Mouse (Mus musculus): ENCODE measurements around the gene Dusp22.

Gene Dusp22

GRCm38 (mm10) chr13:30669277-30669676 lies 9.5 kb downstream of the Dusp22 start:
- no peak for DNase-seq (ENCODE audit: extremely low spot score, low spot score)

DNA sequence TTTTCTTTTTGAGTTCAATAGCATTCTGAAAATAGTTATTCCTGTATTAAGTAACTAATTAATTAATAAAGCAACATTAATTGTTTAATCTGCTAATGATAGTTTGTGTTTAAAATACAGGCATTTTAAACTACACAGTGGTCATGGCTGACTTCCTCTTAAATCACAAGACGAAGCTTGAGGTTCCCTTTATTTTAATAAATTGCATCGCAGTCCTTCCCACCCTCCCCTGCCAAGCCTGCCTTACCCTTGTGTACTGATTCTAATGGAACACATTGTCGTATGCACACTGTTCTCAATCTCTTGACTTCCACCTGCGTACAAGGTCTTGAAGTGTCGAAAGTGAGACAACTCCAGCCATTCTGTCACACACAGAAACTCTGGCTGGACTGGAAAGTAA lies 14.1 kb downstream of the Dusp22 start:
- DNase-seq (ENCODE audit: extremely low spot score, low spot score), result no peak

DNA sequence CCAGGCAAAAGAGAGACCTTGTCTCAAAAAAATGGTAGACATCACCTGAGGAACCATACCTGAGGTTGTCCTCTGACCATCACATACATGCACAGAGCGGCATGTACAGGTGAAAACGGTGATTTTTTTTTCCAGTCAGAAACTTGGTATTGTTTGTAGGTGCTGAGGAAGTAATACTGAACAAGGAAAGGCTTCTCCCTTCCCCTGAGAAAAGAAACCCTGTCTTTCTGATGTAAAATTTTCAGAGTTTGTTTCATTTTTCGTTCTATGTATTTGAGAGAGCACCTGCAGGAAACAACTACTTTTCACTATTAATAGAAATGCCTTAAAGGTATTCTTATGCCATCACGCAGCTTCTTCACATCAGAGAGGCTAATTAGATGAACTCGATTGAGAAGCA lies 19.0 kb downstream of the Dusp22 start:
- no peak for DNase-seq (ENCODE audit: extremely low spot score, low spot score)

- no peak for DNase-seq (ENCODE audit: extremely low spot score, low spot score)
Observed at GRCm38 (mm10) chr13:30681866-30682265, 22.1 kb downstream of the Dusp22 start.

- DNase-seq (ENCODE audit: extremely low spot score, low spot score), result no peak
Observed at GRCm38 (mm10) chr13:30682328-30682727, 22.5 kb downstream of the Dusp22 start.

- DNase-seq (ENCODE audit: extremely low spot score, low spot score), result no peak
Observed at GRCm38 (mm10) chr13:30684614-30685122, 24.9 kb downstream of the Dusp22 start.

DNA sequence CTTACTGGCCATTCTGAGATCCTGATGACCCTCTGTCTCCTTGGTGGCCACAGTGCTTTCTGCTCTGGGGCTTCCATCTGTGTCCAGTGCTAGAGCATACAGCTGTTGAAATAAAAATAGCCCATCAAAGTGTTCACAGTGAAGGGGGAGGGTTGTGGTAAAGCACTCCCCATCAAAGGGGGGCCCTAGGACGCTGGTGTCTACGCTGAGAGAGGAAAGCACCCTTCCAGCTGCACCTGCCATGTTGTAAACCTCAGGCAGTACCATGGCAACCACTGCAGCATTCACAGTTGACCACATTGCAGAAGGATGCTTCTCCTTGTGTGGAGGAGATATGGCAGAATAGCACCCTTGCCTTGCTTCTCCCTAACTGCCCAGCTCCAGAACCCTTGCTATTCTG lies 26.2 kb downstream of the Dusp22 start:
- no peak for DNase-seq (ENCODE audit: extremely low spot score, low spot score)

DNA sequence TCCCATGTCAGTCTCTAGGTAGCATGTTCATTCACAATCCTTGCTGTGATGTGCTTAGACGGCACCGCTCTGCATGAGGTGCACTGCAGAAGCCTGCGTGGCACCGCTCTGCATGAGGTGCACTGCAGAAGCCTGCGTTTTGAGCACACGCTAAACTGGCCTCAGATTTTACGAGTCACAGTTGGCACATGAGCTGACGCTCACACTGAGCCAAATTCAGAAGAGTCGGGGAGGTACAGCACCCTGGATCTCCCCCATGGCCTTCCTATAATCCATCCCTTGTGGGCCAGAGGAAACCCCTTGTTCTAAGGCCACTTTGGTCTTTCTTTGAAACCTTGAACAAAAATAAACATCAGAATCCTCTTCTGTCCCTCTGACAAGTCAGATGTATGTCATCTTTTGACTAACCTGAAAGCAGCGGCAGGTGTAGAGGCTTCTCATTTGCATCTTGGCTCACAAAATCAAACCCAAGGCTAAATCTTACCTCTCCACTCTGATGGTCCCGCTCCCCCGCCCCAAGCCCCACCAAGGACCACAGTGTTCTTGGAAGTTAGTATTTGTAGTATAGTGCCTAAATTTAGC lies 28.3 kb downstream of the Dusp22 start:
- DNase-seq (ENCODE audit: extremely low spot score, low spot score), result no peak

- no peak for DNase-seq (ENCODE audit: extremely low spot score, low spot score)
Observed at GRCm38 (mm10) chr13:30689475-30689874, 29.7 kb downstream of the Dusp22 start.

DNA sequence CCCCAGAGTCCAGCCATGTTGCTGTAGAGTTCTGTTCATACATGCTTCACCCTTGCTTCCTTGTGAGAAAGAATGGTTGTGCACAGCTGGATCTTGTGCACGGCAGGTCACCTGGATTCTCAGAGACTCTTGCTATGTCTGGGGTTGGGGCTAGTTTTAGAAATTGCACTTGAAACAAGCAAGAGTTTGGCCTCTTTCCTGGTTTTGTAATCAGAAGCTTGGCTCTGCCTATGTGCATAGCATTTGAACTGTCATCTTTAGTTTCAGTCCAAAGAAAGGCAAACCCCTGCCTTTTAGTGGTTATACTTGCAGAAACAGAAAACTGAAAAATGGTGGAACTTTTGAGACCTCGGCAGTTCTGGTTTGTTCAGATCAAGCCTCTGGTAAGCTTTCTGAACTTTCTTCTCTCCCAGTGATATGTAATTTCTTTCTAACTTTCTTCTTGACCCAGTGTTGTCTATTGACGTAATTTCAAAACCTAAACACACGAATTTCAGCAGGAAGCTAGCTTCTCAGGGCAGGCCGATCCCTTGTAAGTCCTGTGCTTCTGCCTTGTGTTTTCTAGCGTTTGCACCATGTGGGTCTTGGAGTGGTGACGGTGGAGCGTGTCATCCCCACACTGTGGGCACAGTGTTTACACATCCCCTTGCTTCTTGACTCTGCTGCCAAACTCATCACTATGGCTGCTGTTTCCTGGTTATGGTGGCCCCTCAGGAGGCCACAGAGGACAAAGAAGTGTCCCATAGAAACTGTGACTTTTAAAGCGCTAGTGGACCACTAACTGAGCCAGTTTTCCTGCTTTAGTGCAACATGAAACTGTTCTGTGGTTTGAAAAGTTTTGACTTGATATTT lies 31.9 kb downstream of the Dusp22 start:
- DNase-seq (ENCODE audit: extremely low spot score, low spot score), result no peak

- no peak for DNase-seq (ENCODE audit: extremely low spot score, low spot score)
Observed at GRCm38 (mm10) chr13:30692644-30693385, 33.0 kb downstream of the Dusp22 start.

DNA sequence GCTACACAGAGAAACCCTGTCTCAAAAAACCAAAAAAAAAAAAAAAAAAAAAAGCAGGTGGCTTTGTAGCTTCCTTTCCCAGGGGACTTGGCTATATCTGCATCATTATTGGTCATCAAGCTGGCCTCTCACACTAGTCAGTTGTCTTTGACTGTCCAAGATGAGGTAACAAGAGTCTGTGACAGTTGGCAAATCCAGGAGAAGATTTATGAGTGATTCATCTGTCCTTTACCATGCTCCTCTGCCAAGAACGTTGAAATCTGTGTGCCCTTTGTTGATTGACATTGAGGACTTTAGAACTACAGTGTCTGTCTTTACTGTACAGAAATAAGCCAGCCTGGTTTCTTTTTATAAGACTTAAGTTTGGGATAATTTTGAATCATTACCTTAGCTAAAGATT lies 35.4 kb downstream of the Dusp22 start:
- no peak for DNase-seq (ENCODE audit: extremely low spot score, low spot score)

- no peak for DNase-seq (ENCODE audit: extremely low spot score, low spot score)
Observed at GRCm38 (mm10) chr13:30695890-30696289, 36.1 kb downstream of the Dusp22 start.

DNA sequence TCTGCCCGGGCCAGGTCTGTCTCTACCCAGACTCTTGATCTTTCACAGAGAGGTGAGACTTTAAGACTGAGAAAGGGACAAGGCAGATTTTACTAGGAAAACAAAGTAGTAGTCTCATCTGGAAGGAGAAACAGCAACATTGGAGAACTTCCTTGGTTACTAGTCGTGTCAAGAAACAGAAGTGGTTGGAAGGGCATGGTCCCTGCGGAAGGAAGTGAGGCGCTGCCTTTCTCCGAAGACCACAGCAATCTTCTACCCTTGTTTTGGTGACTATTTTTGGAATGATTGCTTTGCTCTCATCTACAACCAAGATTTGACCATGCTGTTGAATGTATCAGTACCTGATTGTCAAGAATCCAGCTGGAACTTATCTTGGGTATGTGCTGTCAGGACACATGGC lies 38.1 kb downstream of the Dusp22 start:
- DNase-seq (ENCODE audit: extremely low spot score, low spot score), result no peak

DNA sequence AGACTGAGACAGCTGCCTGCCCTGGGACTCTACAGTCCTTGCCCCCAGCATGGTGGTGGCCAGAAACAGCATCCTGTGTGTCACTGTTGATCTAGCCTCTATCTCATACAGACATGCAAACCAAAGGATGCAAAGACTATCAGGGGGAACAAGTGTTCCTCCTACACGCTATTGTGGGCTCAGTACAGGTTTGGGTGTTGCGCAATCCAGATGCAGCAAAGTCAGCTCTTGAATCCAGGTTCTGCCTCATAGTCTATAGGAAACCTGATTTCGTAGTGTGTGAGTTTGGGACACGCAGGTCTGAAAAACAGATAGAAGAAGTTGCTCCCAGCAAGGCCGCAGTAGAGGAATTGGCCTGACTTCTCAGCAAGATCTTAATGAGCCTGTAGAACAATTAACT lies 42.9 kb downstream of the Dusp22 start:
- DNase-seq (ENCODE audit: extremely low spot score, low spot score), result no peak

GRCm38 (mm10) chr13:30704246-30705095 lies 44.7 kb downstream of the Dusp22 start:
- no peak for DNase-seq (ENCODE audit: extremely low spot score, low spot score)

DNA sequence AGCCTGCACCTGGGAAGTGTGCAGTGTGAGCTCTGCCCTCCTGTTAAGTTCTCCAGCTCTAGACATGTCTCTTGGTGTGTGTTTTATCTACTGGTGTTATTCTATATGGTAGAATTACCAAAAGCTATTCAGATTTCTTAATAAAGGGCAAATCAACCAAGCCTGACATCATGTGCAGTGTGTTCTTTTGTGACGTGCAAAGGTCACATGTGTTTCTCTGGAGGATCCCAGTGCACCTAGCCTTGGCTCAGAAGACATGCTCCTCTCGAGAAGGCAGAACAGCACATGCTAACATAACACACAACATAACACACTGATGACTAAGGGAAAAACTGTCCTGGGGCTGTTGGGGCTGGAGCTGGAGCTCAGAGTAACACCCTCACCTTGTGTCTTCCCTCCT lies 51.3 kb downstream of the Dusp22 start:
- DNase-seq (ENCODE audit: extremely low spot score, low spot score), result no peak

- no peak for DNase-seq (ENCODE audit: extremely low spot score, low spot score)
Observed at GRCm38 (mm10) chr13:30711711-30712110, 51.9 kb downstream of the Dusp22 start.

GRCm38 (mm10) chr13:30712280-30712679 lies 52.5 kb downstream of the Dusp22 start:
- no peak for DNase-seq (ENCODE audit: extremely low spot score, low spot score)

GRCm38 (mm10) chr13:30713621-30714020 lies 53.8 kb downstream of the Dusp22 start:
- DNase-seq (ENCODE audit: extremely low spot score, low spot score), result no peak

DNA sequence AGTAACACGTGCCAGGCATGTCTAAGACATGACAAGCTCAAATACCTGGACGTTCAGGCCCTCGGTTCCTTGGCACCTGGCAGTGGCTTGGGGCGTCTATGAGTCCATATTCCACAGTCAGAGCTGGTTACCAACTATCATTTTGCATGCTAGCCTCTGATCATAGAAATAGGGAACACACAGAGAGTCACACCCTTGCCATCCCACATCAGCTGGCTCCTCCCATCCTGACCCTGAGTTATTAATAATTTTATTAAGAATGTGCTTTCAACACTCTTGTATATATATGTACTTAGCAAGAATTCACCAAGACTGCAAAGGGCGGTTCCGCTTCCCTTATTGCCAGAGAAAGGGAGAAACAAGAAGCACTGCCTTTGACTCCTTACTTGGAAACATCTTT lies 54.8 kb downstream of the Dusp22 start:
- DNase-seq (ENCODE audit: extremely low spot score, low spot score), result no peak
